Mouse (Mus musculus): Measurements from ENCODE around the gene Ndufa7. TPM values are rescaled to one million over a fixed set of nuclear protein-coding genes. Genes with fewer than 3 reads are reported as not detected.
A peak's percentile ranks its signal among the peaks of the same experiment; 100 is the strongest.
"Not testable (repeated sequence)": the region's sequence is repeated elsewhere in the genome, so short reads cannot be mapped to it uniquely, and the experiment has no call there.

Ndufa7 gene
- total RNA-seq, 2 experiments from 2014 or later: 225 to 228 TPM

DNA sequence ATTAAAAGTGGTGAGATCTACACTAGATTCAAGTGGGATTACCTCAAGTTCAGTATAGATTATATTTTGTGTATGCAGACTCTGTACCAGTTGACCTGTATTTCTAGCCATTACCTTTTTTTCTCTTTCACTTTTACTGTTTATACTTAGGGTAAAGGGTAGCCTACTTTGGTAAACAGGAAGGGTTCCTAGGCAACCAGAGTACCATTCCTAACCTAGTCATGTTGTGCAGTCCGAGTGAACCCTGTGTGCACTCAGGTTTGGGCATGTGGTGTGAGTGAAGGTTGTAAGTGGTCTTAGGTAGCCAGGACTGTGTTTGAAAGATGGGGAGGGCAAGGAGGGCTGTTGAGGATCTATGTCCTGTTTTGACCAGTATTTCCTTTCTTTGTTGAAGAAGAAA, 27.0 kb downstream of the Ndufa7 start:
- intact Hi-C loops (cut with DNase I): no loop called here
- DNase-seq (ENCODE audit: extremely low spot score in 1 of 2, low spot score in 2 of 2): no peak

DNA sequence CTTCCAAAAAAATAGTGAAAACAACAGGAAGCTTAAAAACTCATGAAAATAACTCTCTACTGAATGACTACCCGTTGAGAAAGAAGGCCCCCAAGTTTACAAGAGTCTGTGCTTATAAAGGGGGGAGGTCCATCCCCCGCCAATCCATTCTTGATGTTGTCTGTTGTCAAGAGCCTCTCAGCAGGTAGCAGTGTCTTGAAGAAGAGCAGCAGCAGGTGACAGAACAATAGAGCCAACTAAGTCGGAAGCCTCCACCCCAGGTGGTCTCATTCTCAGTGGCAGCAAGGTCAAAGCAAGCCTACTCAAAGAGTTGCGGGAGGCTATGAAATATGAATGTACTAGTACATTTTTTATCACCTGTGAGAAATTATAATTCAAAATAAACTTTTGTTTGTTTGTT, 33.4 kb downstream of the Ndufa7 start:
- no peak for DNase-seq (ENCODE audit: extremely low spot score in 1 of 2, low spot score in 2 of 2)
- intact Hi-C loops (cut with DNase I): no loop called here

DNA sequence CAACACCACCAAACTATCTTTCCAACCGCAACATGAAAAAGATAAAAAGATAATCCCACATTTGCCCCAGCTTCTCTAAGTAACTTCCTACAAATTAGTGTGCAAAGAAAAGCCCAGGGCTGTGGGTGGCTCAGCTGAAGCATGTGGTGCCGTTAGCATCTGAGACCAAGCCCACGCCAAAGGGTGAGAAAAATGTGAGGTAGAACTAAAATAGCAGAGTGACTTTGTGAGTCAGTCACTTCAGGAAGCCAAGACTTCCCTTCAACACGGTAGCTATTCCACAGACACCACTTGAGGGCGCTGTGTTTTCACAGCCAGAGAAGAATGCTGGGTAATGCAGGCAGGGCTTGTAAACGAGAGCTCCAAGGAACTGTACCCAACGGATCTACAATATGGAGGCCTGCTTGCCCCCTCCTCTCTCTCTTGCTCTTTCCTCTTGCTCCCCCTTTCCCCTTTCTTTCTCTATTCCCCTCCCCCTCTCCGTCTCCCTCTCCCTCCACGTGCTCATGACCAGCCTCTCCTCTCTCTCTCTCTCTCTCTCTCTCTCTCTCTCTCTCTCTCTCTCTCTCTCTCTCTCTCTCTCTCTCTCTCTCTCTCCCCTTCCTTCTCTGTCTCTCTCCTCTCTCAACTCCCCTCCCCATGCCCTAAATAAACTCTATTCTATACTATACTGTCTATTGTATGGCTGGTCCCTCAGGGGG, 41.1 kb downstream of the Ndufa7 start:
- intact Hi-C loops (cut with DNase I): no loop called here

DNA sequence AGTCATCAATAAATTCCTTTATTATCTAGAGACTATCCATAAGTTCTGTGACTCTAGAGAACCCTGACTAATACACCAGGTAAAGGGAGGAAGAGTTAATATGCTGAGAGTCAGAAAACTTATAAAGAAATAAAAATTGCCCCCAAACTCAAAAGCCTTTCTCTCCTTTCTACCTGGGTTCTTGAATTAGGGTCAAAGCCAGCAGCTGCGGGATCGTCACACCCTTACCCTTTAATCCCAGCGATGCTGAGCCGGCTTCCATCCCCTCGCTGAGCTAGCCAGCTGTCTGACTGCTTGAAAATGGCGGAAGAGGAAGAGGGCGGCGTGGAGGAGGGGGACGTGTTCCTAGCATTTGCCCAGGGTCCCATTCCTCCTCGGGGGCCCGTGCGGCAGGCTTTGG, 49.2 kb downstream of the Ndufa7 start, which contains the start of gene Gm7029:
Gene Gm7029, plus strand, starts transcription at position 301 of the 400 bp plus-strand sequence.
- DNase-seq (ENCODE audit: extremely low spot score in 1 of 2, low spot score in 2 of 2); intact Hi-C loops (cut with DNase I): not testable (repeated sequence)

More for the DNA sequence above, 41.1 kb downstream of the Ndufa7 start:
- peak; percentile 68 to 79 for DNase-seq (ENCODE audit: extremely low spot score in 1 of 2, low spot score in 2 of 2)

- intact Hi-C loops (cut with DNase I): no loop called here
- no peak for DNase-seq (ENCODE audit: extremely low spot score in 1 of 2, low spot score in 2 of 2)
Measured at GRCm38 (mm10) chr17:33874411-33874810, 50.0 kb downstream of the Ndufa7 start.

DNA sequence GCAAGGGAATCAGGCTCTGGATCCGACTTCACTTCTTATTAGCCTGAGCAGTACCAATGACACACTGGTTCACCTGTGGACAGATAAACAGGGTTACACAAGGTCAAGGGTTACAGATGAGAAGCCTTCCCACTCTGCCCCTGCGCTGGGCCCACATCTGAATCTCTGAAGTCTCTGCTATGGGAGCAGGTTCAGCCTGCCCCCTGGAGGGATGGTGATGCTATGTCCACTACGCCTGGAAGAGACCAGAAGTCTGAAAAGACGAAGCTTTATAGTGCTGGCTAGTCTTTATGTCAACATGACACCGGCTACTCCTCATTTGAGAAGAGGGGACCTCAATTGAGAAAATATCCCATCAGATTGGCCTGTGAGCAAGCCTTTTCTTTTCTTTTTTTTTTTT, 51.4 kb downstream of the Ndufa7 start:
- peak in 1 of 2 experiments; percentile 48 for DNase-seq (ENCODE audit: extremely low spot score in 1 of 2, low spot score in 2 of 2)
- intact Hi-C loops (cut with DNase I): not testable (repeated sequence)

DNA sequence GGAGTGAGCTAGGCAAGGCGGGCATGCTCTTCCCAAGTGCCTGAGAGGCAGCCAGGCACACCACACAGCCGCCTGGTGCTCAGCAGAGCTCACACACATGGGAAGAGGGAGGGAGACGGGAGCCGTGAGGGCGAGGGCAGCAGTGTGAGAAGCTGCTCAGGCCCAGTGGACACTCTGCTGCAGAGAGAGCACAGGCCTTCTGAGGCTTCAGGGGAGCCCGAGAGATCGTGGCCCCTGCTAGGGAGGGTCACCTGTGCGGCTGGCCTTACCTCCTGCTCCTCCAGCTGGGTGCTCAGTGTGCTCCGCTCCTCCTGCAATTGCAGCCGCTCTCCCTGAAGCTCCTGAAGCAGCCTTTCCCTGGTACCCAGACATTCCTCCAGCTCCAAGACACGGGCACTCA, 59.9 kb downstream of the Ndufa7 start:
- intact Hi-C loops (cut with DNase I); DNase-seq (ENCODE audit: extremely low spot score in 1 of 2, low spot score in 2 of 2): not testable (repeated sequence)

DNA sequence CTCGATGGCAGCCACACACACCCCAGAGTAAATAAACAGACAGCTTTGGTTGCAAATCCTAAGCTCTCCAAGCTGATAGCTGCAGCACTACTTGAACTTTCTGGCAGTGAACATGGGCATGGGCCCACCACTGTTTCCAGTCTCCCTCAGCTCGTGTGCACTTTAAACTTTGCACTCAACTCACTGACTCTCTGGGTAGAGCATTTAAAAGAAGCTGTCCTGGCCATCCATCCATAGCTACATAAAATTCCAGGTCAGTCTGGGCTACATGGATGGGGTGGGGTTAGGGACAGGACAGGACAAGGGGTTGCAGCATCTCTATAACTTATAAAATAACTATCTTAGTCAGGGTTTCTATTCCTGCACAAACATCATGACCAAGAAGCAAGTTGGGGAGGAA, 63.4 kb downstream of the Ndufa7 start:
- DNase-seq (ENCODE audit: extremely low spot score in 1 of 2, low spot score in 2 of 2); intact Hi-C loops (cut with DNase I): not testable (repeated sequence)

Small RNA genes lying within 50 kb of the gene (microRNA-seq; reads per million reads assigned to microRNA genes)
- not detected for gene Gm27740

Other genes with a start within 250 kb of the Ndufa7 start
- 10 to 100 TPM; 46.5 to 47.5 TPM for gene Zfp414, start 195.5 kb upstream of the Ndufa7 start, total RNA-seq (2021)
- gene Pram1, start 186.5 kb upstream of the Ndufa7 start, total RNA-seq (2021): under 1 TPM; 0.26 to 0.47 TPM
- 100 to 1,000 TPM; 113 to 115 TPM for gene Hnrnpm, start 137.7 kb upstream of the Ndufa7 start, total RNA-seq (2021)
- gene March2, start 105.9 kb upstream of the Ndufa7 start, total RNA-seq (2021): 10 to 100 TPM; 81.5 to 82.1 TPM
- gene Rab11b, start 64.0 kb upstream of the Ndufa7 start, total RNA-seq (2021): 100 to 1,000 TPM; 336 to 350 TPM
- 1 to 10 TPM; 5.2 to 9.1 TPM for gene Angptl4, start 42.7 kb upstream of the Ndufa7 start, total RNA-seq (2021)
- gene Kank3, start 14.1 kb upstream of the Ndufa7 start, total RNA-seq (2021): 10 to 100 TPM; 37.9 to 38.2 TPM
- 100 to 1,000 TPM; 861 to 875 TPM for gene Rps28, start within 50 bp of the Ndufa7 start, total RNA-seq (2021)
- 10 to 100 TPM; 24.1 to 26.4 TPM for gene Cd320, start 18.5 kb downstream of the Ndufa7 start, total RNA-seq (2021)
- gene Gm7029, start 49.3 kb downstream of the Ndufa7 start, total RNA-seq (2021): not detected
- gene Kifc1, start 66.1 kb downstream of the Ndufa7 start, total RNA-seq (2021): 1 to 10 TPM; 3.9 to 7.1 TPM
- gene Platr17, start 80.6 kb downstream of the Ndufa7 start, total RNA-seq (2021): 1 to 10 TPM; 1.2 TPM
- gene Daxx, start 84.8 kb downstream of the Ndufa7 start, total RNA-seq (2021): 10 to 100 TPM; 26.5 to 28.1 TPM
- 10 to 100 TPM; 33.0 to 34.7 TPM for gene Tapbp, start 91.3 kb downstream of the Ndufa7 start, total RNA-seq (2021)
- 10 to 100 TPM; 35.0 to 35.8 TPM for gene Zbtb22, start 91.3 kb downstream of the Ndufa7 start, total RNA-seq (2021)
- 10 to 100 TPM; 67.1 to 68.4 TPM for gene Rgl2, start 105.0 kb downstream of the Ndufa7 start, total RNA-seq (2021)
- gene Pfdn6, start 115.8 kb downstream of the Ndufa7 start, total RNA-seq (2021): 10 to 100 TPM; 89.2 to 96.1 TPM
- 10 to 100 TPM; 20.5 to 20.9 TPM for gene Wdr46, start 116.1 kb downstream of the Ndufa7 start, total RNA-seq (2021)
- gene B3galt4, start 126.9 kb downstream of the Ndufa7 start, total RNA-seq (2021): 1 to 10 TPM; 5.2 to 9.8 TPM
- gene Vps52, start 131.2 kb downstream of the Ndufa7 start, total RNA-seq (2021): 10 to 100 TPM; 71.3 to 77.5 TPM
- gene Rps18, start 131.4 kb downstream of the Ndufa7 start, total RNA-seq (2021): 100 to 1,000 TPM; 440 to 443 TPM
- 10 to 100 TPM; 10.6 to 11.8 TPM for gene H2-K1, start 175.8 kb downstream of the Ndufa7 start, total RNA-seq (2021)
- gene Ring1, start 200.1 kb downstream of the Ndufa7 start, total RNA-seq (2021): 10 to 100 TPM; 23.2 to 24.9 TPM
- gene H2-Ke6, start 203.5 kb downstream of the Ndufa7 start, total RNA-seq (2021): 10 to 100 TPM; 29.7 to 32.0 TPM
- gene Slc39a7, start 207.1 kb downstream of the Ndufa7 start, total RNA-seq (2021): 100 to 1,000 TPM in 1 of 2 experiments, 10 to 100 TPM in 1; 90.7 to 101 TPM
- 10 to 100 TPM; 74.8 to 78.7 TPM for gene Rxrb, start 207.2 kb downstream of the Ndufa7 start, total RNA-seq (2021)
- gene Col11a2, start 214.9 kb downstream of the Ndufa7 start, total RNA-seq (2021): 10 to 100 TPM; 12.2 to 14.3 TPM

Data from left cerebral cortex, postnatal 10 days (tissue).